Mouse (Mus musculus): Measurements from ENCODE around the gene Pfdn4. TPM values are rescaled to one million over a fixed set of nuclear protein-coding genes. Genes with fewer than 3 reads are reported as not detected.

The Pfdn4 gene
- total RNA-seq, 2 experiments from 2014 or later, result 21.9 to 25.9 TPM

GRCm38 (mm10) chr2:170497091-170497566 is 901 bp downstream of the Pfdn4 start, which contains the start of gene Cyp24a1:
Cyp24a1 (minus strand) TSS chr2:170497145.
- DNase-seq, result peak; percentile 40

- DNase-seq, result no peak
These were observed 1.8 kb downstream of the Pfdn4 start for GRCm38 (mm10) chr2:170498011-170498410.

DNA sequence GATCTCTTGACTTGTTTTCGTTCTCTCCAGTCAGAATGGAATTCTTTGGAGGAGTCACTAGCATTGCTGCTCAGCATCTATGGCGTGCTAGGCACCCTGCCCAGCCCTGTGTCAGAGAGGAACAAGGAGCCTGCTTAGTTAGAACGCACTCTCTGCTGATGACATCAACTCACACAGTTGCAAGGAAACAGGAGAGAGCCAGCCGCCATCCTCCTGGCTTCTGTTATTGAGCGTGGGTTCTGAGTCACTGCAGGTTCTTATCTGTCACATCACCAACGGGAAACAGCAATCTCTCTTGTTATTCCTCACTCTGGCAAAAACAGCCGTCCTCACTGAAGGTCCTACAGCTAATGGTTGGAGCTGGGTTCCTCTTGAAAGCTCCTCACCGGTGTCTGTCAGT is 7.1 kb downstream of the Pfdn4 start:
- no peak for DNase-seq

DNA sequence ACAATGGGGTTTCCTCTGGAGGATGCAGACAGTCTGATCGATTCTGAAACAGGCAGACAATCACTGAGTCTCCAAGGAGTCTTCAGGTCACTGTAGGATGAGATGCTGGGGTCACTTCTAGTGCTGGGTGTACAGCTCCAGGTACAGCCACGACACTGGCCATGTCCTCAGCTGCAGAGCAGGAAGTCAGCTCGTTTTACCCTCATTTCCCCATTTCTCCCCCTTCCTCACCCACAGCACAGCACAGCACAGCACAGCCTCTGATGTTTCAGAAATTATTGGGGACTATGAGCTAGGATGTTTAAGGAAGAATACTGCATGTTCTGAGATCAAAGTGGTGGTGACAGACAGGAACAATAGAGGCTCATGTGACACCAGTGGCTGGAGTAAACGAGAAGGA is 7.8 kb downstream of the Pfdn4 start:
- DNase-seq, result no peak

- peak; percentile 77 for DNase-seq
These were observed 11.5 kb downstream of the Pfdn4 start for GRCm38 (mm10) chr2:170507734-170508133.

- peak; percentile 92 for DNase-seq
These were observed 12.6 kb downstream of the Pfdn4 start for GRCm38 (mm10) chr2:170508821-170509220.

- peak; percentile 94 for DNase-seq
These were observed 15.1 kb downstream of the Pfdn4 start for GRCm38 (mm10) chr2:170511073-170511891.

DNA sequence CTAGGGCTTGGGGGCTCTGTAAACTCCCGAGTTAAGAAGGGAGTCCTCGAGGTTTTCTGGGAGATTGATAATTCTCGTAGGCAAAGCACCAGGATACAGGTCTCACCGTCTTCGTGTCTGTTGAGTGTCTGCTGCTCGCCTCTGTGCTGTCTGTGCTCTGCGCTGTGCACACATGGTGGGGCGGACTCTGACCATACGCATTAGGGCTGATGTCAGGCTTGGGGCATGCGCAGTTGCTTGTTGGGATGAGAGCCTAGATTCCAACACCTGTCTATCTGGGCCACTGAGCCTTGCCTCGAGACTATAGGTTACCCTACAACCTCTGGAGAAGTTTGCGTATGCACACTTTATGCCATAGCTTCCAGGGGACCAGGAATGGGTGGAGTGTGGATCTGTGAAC is 17.5 kb downstream of the Pfdn4 start:
- no peak for DNase-seq

GRCm38 (mm10) chr2:170520321-170520971 is 24.2 kb downstream of the Pfdn4 start:
- peak; percentile 36 for DNase-seq

- DNase-seq, result no peak
These were observed 30.3 kb downstream of the Pfdn4 start for GRCm38 (mm10) chr2:170526513-170526912.

- no peak for DNase-seq
These were observed 31.8 kb downstream of the Pfdn4 start for GRCm38 (mm10) chr2:170528061-170528460.

GRCm38 (mm10) chr2:170529766-170530165 is 33.5 kb downstream of the Pfdn4 start:
- no peak for DNase-seq

- DNase-seq, result no peak
These were observed 34.0 kb downstream of the Pfdn4 start for GRCm38 (mm10) chr2:170530256-170530655.

GRCm38 (mm10) chr2:170534116-170534802 is 38.0 kb downstream of the Pfdn4 start:
- no peak for DNase-seq

GRCm38 (mm10) chr2:170534803-170535174 is 38.6 kb downstream of the Pfdn4 start:
- no peak for DNase-seq

DNA sequence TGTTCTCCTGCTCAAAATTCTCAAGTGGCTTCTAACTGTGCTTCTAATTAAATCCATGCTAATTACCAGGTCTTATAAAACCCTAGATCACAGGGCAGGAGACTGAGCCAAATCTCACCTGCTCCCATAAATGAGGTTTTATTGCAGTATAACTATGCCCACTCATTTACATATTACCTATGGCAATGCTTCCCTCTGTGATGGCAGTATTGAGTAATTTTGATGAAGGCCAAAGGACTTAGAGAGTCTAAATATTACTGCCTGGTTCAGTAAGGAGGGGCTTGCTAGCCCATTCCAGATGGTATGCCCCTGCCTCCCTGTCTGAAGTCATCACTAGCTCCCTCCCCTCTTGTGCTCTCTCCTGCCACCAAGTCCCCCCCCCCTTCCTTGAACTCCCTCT is 39.6 kb downstream of the Pfdn4 start:
- DNase-seq, result no peak

DNA sequence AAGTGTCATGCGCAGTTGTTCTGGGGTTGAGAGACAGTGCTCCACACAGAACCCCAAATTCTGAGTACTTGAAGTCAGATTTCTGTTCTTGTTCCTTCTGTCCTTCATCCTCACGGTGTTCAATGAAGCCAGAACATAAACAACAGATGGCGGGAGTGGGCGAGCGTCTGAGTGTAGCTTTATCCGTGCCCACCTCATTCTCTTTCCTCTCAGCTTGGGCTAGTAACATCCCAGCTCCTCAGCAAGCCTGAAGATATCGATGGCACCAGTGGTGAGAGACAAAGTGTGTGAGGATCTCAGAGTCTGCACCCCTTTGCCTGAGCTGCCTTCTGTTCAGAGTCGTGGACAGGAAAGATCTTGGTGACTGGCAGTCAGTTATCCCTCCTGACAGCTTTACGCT is 43.0 kb downstream of the Pfdn4 start:
- no peak for DNase-seq

DNA sequence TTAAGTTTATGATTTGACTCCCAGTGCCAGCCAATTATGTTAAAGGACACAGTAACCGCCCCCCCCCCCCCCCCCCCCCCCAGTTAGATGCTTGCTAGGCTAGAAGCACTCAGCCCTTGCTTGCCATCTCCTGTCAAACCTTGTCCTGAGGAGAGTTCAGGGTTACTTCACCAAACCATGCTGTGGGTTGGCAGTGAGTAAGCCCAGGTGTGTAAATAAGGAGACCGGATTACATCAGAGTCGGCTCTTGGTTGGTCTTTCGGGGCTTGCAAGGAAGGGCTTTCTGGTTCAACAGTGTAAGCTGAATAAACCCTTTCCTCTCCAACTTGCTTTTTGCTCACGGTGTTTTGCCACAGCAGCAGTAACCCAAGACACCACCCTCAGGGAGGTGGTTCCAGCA is 47.4 kb downstream of the Pfdn4 start:
- DNase-seq, result no peak

- no peak for DNase-seq
These were observed 47.9 kb downstream of the Pfdn4 start for GRCm38 (mm10) chr2:170544159-170544558.

- DNase-seq, result no peak
These were observed 48.7 kb downstream of the Pfdn4 start for GRCm38 (mm10) chr2:170544950-170545349.

DNA sequence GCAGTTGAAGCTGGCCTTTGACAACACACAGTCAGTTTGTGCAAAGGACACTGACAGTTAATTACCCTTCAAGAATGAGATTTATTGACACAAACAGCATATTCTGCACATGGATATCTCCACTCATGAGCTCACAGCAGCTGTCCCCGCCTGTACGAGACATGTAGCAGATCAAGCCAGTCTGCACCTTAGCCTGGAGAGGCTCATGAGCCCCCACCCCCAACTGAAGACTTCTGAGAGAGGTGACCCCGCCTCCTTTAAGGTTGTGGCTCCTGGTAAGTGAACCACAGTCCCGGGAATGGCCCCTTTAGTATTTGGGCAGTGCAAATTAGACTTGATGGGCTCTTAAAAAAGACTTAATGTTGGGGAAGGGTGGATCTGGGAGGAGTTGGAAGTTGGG is 49.5 kb downstream of the Pfdn4 start:
- DNase-seq, result no peak

DNA sequence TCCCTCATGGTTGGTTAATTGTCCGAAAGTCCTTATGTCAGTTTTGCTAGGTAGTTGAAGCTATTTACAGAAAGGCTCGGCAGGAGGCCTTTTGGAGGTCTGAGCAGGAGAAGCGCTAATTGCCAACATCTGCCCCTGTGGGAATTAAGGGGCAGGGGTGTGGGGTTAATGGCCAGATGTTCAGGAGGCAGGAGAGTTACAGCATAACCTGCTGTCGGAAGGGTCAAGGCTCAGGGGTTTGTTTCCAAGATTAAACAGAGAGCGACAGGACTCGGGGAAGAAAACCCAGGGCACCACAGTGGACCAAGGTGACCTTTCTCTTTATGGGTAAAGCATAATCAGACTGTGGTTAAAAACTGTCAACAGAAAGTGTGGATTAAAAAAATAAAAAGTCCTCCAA is 51.3 kb downstream of the Pfdn4 start:
- DNase-seq, result no peak

DNA sequence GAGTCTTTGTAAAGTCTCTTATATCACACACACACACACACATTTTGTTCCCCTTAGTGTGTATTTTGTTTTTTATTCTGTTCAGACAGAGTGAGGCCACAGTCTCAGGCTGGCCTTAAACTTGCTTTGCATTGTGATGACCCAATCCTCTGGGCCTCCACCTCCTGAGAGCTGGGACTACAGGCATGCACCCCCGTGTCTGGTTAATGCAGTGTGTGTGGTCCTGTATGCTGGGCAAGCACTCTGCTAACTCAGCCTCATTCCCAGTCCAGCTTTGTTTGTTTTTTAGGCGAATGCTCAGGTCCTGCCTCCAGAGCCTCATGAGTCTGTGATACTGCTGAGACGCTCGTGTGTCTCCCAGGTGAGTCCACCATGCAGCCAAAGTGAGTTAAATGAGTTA is 51.8 kb downstream of the Pfdn4 start:
- DNase-seq, result no peak

Measured in gastrocnemius, postnatal 10 days (tissue).